Mouse (Mus musculus) stomach, postnatal 0 days (tissue): ENCODE data around the gene Aspscr1. TPM values are rescaled to one million over a fixed set of nuclear protein-coding genes. Genes with fewer than 3 reads are reported as not detected.
"Not testable (repeated sequence)": the region's sequence is repeated elsewhere in the genome, so short reads cannot be mapped to it uniquely, and the experiment has no call there.

Experiments used
- ATAC-seq: fragments of 200-750 bp; cut with Nextera tagmentation; 2 replicates; pipeline ENCODE4 v1.8.0; 2017; ENCODE audit not compliant: low FRiP score, low TSS enrichment
- DNase-seq: peaks from one replicate; pipeline ENCODE4 v3.0.0-alpha.2; 2016; ENCODE audit warnings: low spot score
- H3K27ac ChIP-seq: fragments of 300-500 bp; sonication (generic); replicated peaks from 2 replicates; pipeline ENCODE4 v1.5.1; 2014; ENCODE audit warnings: mild to moderate bottlenecking, control low read depth
- H3K27me3 ChIP-seq: fragments of 300-500 bp; sonication (generic); 2 replicates; pipeline ENCODE4 v1.6.1; 2014; ENCODE audit warnings: low read length; ENCODE audit not compliant: control insufficient read depth, insufficient read depth
- H3K36me3 ChIP-seq: fragments of 300-500 bp; sonication (generic); 2 replicates; pipeline ENCODE4 v1.6.1; 2014; ENCODE audit warnings: low read length, mixed read lengths; ENCODE audit not compliant: control insufficient read depth, insufficient read depth
- H3K4me1 ChIP-seq: fragments of 300-500 bp; sonication (generic); replicated peaks from 2 replicates; pipeline ENCODE4 v1.6.1; 2014; ENCODE audit warnings: antibody characterized with exemption; ENCODE audit not compliant: control insufficient read depth, insufficient read depth
- H3K4me2 ChIP-seq: fragments of 300-500 bp; sonication (generic); replicated peaks from 2 replicates; pipeline ENCODE4 v1.6.1; 2014; ENCODE audit warnings: low read depth, mild to moderate bottlenecking, control low read depth, moderate library complexity
- H3K4me3 ChIP-seq: fragments of 300-500 bp; sonication (generic); 2 replicates; pipeline ENCODE4 v1.5.1; 2014; ENCODE audit warnings: low read depth, low read length, control low read depth
- H3K9ac ChIP-seq: fragments of 300-500 bp; sonication (generic); 2 replicates; pipeline ENCODE4 v1.6.1; 2014; ENCODE audit warnings: mild to moderate bottlenecking, low read length, control low read depth, mixed read lengths
- H3K9me3 ChIP-seq: fragments of 300-500 bp; sonication (generic); 2 replicates; pipeline ENCODE4 v1.6.1; 2016; ENCODE audit warnings: low read length; ENCODE audit not compliant: control insufficient read depth
- CTCF ChIP-seq: IDR thresholded peaks from 2 replicates; pipeline ENCODE4 v1.5.1; 2016; ENCODE audit warnings: antibody characterized with exemption, low read depth, mild to moderate bottlenecking, moderate library complexity
- EP300 ChIP-seq: optimal IDR thresholded peaks from 2 replicates; pipeline ENCODE3; 2016; ENCODE audit warnings: antibody characterized with exemption
- WGBS: fragments of 180-500 bp; shearing (Covaris S2); extraction: QIAGEN DNeasy Blood & Tissue Kit; methylation state at CpG from one replicate; pipeline ENCODE4 v1.1.7; 2014; 5-methylcytosine and 5-hydroxymethylcytosine counted together
- polyA plus RNA-seq: library from polyadenylated mRNA; unstranded; fragments of >200 nt; fragmentation: Nextera tagmentation; extraction: Ambion mirVana; gene quantifications from 2 replicates; pipeline ENCODE4 v1.2.1, GENCODE M21; 2015

Aspscr1 gene
- polyA plus RNA-seq, 1 experiment from 2014 or later = 74.1 TPM

DNA sequence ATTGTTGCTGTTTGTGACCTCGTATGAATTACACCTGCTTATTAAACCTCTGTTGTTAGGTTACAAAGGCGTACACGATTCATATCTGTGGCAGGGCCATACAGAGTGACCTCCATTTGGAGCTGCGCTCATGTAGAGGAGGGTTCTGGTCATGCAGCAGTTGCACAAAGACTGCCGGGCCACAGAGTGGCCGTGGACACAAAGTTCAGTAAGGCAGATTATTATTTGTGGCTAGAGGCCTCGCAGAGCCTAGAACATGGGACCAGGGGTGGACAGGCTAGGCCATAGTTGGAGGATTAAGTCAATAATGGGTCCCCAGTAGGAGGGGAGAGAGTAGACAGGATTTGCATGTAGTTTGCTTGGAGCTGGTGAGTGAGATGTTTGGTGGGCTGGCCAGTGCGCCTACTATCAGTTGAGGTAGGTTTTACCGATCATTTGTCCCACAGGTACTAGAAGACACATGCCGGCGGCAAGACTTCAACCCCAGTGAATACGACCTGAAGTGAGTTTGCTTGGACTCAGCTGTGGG lies 885 bp downstream of the Aspscr1 start:
- Histone ChIP-seq H3K4me1 (peaks cover 6% of the 10 kb centered on the region; the same call in 1 of the 2 replicates), H3K27me3 (no peaks in the 10 kb centered on the region), H3K4me2 (peak overlapping the region; percentile 76), H3K9ac (peak overlapping the region; percentile 79), H3K9me3 (no peaks in the 10 kb centered on the region), H3K36me3 (0 out of 2 replicates have a peak, but pooled peaks cover 3% of the 10 kb centered on the region), H3K27ac (peak overlapping the region; percentile 91), H3K4me3 (peak overlapping the region; percentile 76)
- TF ChIP-seq CTCF (no peak), EP300 (no peak)
- ATAC-seq (peak; percentile 53), DNase-seq (no peak)
- WGBS = 33% methylated on average over 12 of the region's 12 CpGs

GRCm38 (mm10) chr11:120675875-120676274 lies 3.1 kb downstream of the Aspscr1 start:
- not testable (repeated sequence) for H3K27ac ChIP-seq, ATAC-seq, H3K4me1 ChIP-seq, H3K9ac ChIP-seq, H3K36me3 ChIP-seq, H3K27me3 ChIP-seq, H3K9me3 ChIP-seq, H3K4me3 ChIP-seq, DNase-seq, H3K4me2 ChIP-seq
- 86% methylated on average over 4 of the region's 5 CpGs for WGBS

DNA sequence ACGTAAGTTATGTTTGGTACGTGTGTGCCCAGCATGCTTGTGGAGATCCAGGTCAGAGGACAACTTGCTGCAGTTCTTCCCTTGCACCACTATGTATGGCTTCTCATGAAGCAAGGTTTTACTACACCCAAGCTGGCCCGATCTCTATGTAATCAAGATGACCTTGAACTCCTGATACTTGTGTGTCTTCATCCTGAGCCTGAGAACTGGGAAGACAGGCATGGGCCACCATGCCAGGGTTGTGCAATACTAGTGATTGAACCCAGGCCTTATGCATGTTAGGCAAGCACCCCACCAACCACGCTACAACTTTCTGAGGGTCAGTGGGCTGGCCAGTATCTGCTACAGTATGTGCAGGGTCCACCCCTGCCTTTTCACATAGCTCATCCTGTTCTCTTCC lies 4.2 kb downstream of the Aspscr1 start:
- Histone ChIP-seq H3K36me3 (0 out of 2 replicates have a peak, but pooled peaks cover 3% of the 10 kb centered on the region), H3K9ac (no peak overlapping the region), H3K27ac (no peak overlapping the region), H3K9me3 (no peaks in the 10 kb centered on the region), H3K4me1 (peaks cover 6% of the 10 kb centered on the region; the same call in 1 of the 2 replicates), H3K4me2 (no peak overlapping the region), H3K27me3 (no peaks in the 10 kb centered on the region), H3K4me3 (no peak overlapping the region)
- 86% methylated on average over 4 of the region's 4 CpGs for WGBS
- no peak for TF ChIP-seq CTCF
- no peak for TF ChIP-seq EP300
- DNase-seq (no peak), ATAC-seq (no peak)

GRCm38 (mm10) chr11:120679909-120680308 lies 7.1 kb downstream of the Aspscr1 start:
- H3K9me3 ChIP-seq = no peaks in the 10 kb centered on the region
- no peak overlapping the region for H3K4me3 ChIP-seq
- H3K27me3 ChIP-seq = no peaks in the 10 kb centered on the region
- WGBS = 78% methylated on average over 3 of the region's 3 CpGs
- DNase-seq (peak; percentile 58), ATAC-seq (peak; percentile 68)
- H3K36me3 ChIP-seq = 0 out of 2 replicates have a peak, but pooled peaks cover 3% of the 10 kb centered on the region
- no peak overlapping the region for H3K4me2 ChIP-seq
- H3K9ac ChIP-seq = no peak overlapping the region
- no peak overlapping the region for H3K27ac ChIP-seq
- no peaks in the 10 kb centered on the region for H3K4me1 ChIP-seq
- no peak for TF ChIP-seq EP300
- TF ChIP-seq CTCF = peak; percentile 72

GRCm38 (mm10) chr11:120682683-120683082 lies 9.9 kb downstream of the Aspscr1 start:
- H3K36me3 ChIP-seq = peaks cover under 1% of the 10 kb centered on the region; the same call in 1 of the 2 replicates
- no peaks in the 10 kb centered on the region for H3K27me3 ChIP-seq
- no peak for DNase-seq
- no peak for ATAC-seq
- no peak overlapping the region for H3K9ac ChIP-seq
- WGBS = 86% methylated on average over 5 of the region's 5 CpGs
- no peak overlapping the region for H3K4me2 ChIP-seq
- no peaks in the 10 kb centered on the region for H3K9me3 ChIP-seq
- H3K4me1 ChIP-seq = peaks cover 4% of the 10 kb centered on the region; the same call in 1 of the 2 replicates
- no peak for TF ChIP-seq CTCF
- no peak for TF ChIP-seq EP300
- no peak overlapping the region for H3K4me3 ChIP-seq
- H3K27ac ChIP-seq = no peak overlapping the region

GRCm38 (mm10) chr11:120683536-120683935 lies 10.8 kb downstream of the Aspscr1 start:
- no peak overlapping the region for H3K9ac ChIP-seq
- peaks cover 3% of the 10 kb centered on the region for H3K36me3 ChIP-seq
- peaks cover 4% of the 10 kb centered on the region; the same call in 1 of the 2 replicates for H3K4me1 ChIP-seq
- no peak overlapping the region for H3K27ac ChIP-seq
- no peak overlapping the region for H3K4me3 ChIP-seq
- no peaks in the 10 kb centered on the region for H3K9me3 ChIP-seq
- H3K4me2 ChIP-seq = no peak overlapping the region
- no peak for TF ChIP-seq EP300
- no peak for TF ChIP-seq CTCF
- no peak for DNase-seq
- no peak for ATAC-seq
- no peaks in the 10 kb centered on the region for H3K27me3 ChIP-seq
- 89% methylated on average over 3 of the region's 3 CpGs for WGBS
